Mouse (Mus musculus): ENCODE measurements at regions not wholly inside any gene's neighbourhood (a gene's known extent, or its start where the extent isn't known, plus 50 kb on each side); places are given as distances from the start of the nearest gene placed in this dataset.

GRCm38 (mm10) chr3:150352139-150352725 lies 1085.5 kb upstream of the Adgrl4 start:
- Histone ChIP-seq H3K4me3 (ENCODE audit: low read depth, low read length) (no peak overlapping the region), H3K27me3 (ENCODE audit: control insufficient read depth, insufficient read depth, low read length) (no peaks in the 10 kb centered on the region), H3K27ac (replicated peaks; ENCODE audit: low read depth, low read length) (no peak overlapping the region), H3K4me1 (ENCODE audit: control insufficient read depth, insufficient read depth, low read length) (no peaks in the 10 kb centered on the region), H3K4me2 (ENCODE audit: low read depth, low read length) (no peak overlapping the region), H3K9me3 (replicated peaks; ENCODE audit: control insufficient read depth, low read length) (no peaks in the 10 kb centered on the region), H3K9ac (replicated peaks; ENCODE audit: low read length) (no peak overlapping the region), H3K36me3 (replicated peaks; ENCODE audit: control insufficient read depth, insufficient read depth, low read depth, low read length) (no peaks in the 10 kb centered on the region)
- 28% methylated on average over 9 of the region's 9 CpGs for WGBS
- DNase-seq (ENCODE audit: low spot score): peak; percentile 8
- no peak; the same call in 1 of the 2 replicates for ATAC-seq (replicated peaks; ENCODE audit: insufficient number of reproducible peaks, low FRiP score, low TSS enrichment, low read depth)

- Histone ChIP-seq H3K9ac (replicated peaks; ENCODE audit: low read length) (no peak overlapping the region), H3K4me3 (ENCODE audit: low read depth, low read length) (no peak overlapping the region), H3K9me3 (replicated peaks; ENCODE audit: control insufficient read depth, low read length) (no peaks in the 10 kb centered on the region), H3K36me3 (replicated peaks; ENCODE audit: control insufficient read depth, insufficient read depth, low read depth, low read length) (no peaks in the 10 kb centered on the region), H3K4me2 (ENCODE audit: low read depth, low read length) (no peak overlapping the region), H3K27me3 (ENCODE audit: control insufficient read depth, insufficient read depth, low read length) (no peaks in the 10 kb centered on the region), H3K4me1 (ENCODE audit: control insufficient read depth, insufficient read depth, low read length) (no peaks in the 10 kb centered on the region), H3K27ac (replicated peaks; ENCODE audit: low read depth, low read length) (no peak overlapping the region)
- DNase-seq (ENCODE audit: low spot score): no peak
- WGBS: 79% methylated on average over 3 of the region's 3 CpGs
- no peak for ATAC-seq (replicated peaks; ENCODE audit: insufficient number of reproducible peaks, low FRiP score, low TSS enrichment, low read depth)
Observed at GRCm38 (mm10) chr3:150365766-150366165, 1071.9 kb upstream of the Adgrl4 start.

- 4% methylated on average over 1 of the region's 1 CpGs for WGBS
- no peaks in the 10 kb centered on the region for H3K4me1 ChIP-seq (ENCODE audit: control insufficient read depth, insufficient read depth, low read length)
- no peaks in the 10 kb centered on the region for H3K36me3 ChIP-seq (replicated peaks; ENCODE audit: control insufficient read depth, insufficient read depth, low read depth, low read length)
- H3K4me3 ChIP-seq (ENCODE audit: low read depth, low read length): no peak overlapping the region
- ATAC-seq (replicated peaks; ENCODE audit: insufficient number of reproducible peaks, low FRiP score, low TSS enrichment, low read depth) (no peak), DNase-seq (ENCODE audit: low spot score) (peak; percentile 74)
- no peak overlapping the region for H3K4me2 ChIP-seq (ENCODE audit: low read depth, low read length)
- no peak overlapping the region for H3K27ac ChIP-seq (replicated peaks; ENCODE audit: low read depth, low read length)
- H3K9ac ChIP-seq (replicated peaks; ENCODE audit: low read length): no peak overlapping the region
- H3K9me3 ChIP-seq (replicated peaks; ENCODE audit: control insufficient read depth, low read length): no peaks in the 10 kb centered on the region
- no peaks in the 10 kb centered on the region for H3K27me3 ChIP-seq (ENCODE audit: control insufficient read depth, insufficient read depth, low read length)
Observed at GRCm38 (mm10) chr3:150384996-150385627, 1052.6 kb upstream of the Adgrl4 start.

GRCm38 (mm10) chr3:150401694-150402301 lies 1035.9 kb upstream of the Adgrl4 start:
- Histone ChIP-seq H3K9me3 (replicated peaks; ENCODE audit: control insufficient read depth, low read length) (no peaks in the 10 kb centered on the region), H3K36me3 (replicated peaks; ENCODE audit: control insufficient read depth, insufficient read depth, low read depth, low read length) (no peaks in the 10 kb centered on the region)
- 87% methylated on average over 2 of the region's 2 CpGs for WGBS

DNA sequence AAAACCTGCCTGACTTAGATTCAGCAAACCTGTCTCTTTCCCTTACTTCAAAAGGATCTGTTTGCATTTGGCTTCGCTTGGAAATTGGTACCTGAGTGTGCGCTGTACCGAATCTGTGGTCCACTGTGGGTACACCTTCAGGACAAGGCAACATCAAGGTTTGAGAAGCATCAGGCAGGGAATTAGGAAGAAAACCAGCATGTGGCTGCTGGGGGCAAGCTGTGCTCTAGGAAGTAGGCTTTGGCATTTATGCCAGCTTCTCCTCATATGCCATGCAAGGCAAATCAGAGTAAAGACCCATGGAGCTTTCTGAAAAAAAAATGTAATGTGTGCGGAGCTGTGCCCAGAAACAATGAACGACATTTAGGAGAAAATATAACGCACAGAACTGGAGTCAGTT lies 1031.6 kb upstream of the Adgrl4 start:
- no peak overlapping the region for H3K27ac ChIP-seq (replicated peaks; ENCODE audit: low read depth, low read length)
- no peak overlapping the region for H3K4me2 ChIP-seq (ENCODE audit: low read depth, low read length)
- H3K9ac ChIP-seq (replicated peaks; ENCODE audit: low read length): no peak overlapping the region
- 88% methylated on average over 6 of the region's 6 CpGs for WGBS
- H3K4me1 ChIP-seq (ENCODE audit: control insufficient read depth, insufficient read depth, low read length): no peaks in the 10 kb centered on the region
- H3K4me3 ChIP-seq (ENCODE audit: low read depth, low read length): no peak overlapping the region
- H3K9me3 ChIP-seq (replicated peaks; ENCODE audit: control insufficient read depth, low read length): no peaks in the 10 kb centered on the region
- no peaks in the 10 kb centered on the region for H3K36me3 ChIP-seq (replicated peaks; ENCODE audit: control insufficient read depth, insufficient read depth, low read depth, low read length)
- no peaks in the 10 kb centered on the region for H3K27me3 ChIP-seq (ENCODE audit: control insufficient read depth, insufficient read depth, low read length)
- ATAC-seq (replicated peaks; ENCODE audit: insufficient number of reproducible peaks, low FRiP score, low TSS enrichment, low read depth) (no peak), DNase-seq (ENCODE audit: low spot score) (no peak)

More at GRCm38 (mm10) chr3:150401694-150402301, 1035.9 kb upstream of the Adgrl4 start:
- H3K4me2 ChIP-seq (ENCODE audit: low read depth, low read length): no peak overlapping the region
- DNase-seq (ENCODE audit: low spot score) (no peak), ATAC-seq (replicated peaks; ENCODE audit: insufficient number of reproducible peaks, low FRiP score, low TSS enrichment, low read depth) (no peak)
- H3K9ac ChIP-seq (replicated peaks; ENCODE audit: low read length): no peak overlapping the region
- H3K27ac ChIP-seq (replicated peaks; ENCODE audit: low read depth, low read length): no peak overlapping the region
- no peaks in the 10 kb centered on the region for H3K27me3 ChIP-seq (ENCODE audit: control insufficient read depth, insufficient read depth, low read length)
- H3K4me3 ChIP-seq (ENCODE audit: low read depth, low read length): no peak overlapping the region
- H3K4me1 ChIP-seq (ENCODE audit: control insufficient read depth, insufficient read depth, low read length): no peaks in the 10 kb centered on the region

DNA sequence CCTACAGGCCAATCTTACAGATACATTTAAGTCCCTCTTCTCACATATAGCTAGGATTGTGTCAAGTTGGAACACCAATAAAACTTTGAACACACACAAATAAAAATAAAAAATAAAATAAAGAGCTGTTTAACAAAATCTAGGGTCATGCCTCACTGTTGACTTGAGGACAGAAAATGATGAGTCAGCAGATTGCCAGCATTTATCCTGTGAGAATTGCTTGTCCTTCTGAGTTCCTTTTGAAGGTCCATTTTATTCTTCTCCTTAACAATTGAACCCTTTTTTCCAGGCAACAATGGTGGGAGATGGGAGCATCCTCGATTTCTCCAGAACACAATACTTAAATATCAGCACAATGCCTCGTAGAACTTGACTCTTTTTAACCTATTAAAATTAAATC lies 1022.4 kb upstream of the Adgrl4 start:
- Histone ChIP-seq H3K9ac (replicated peaks; ENCODE audit: low read length) (no peak overlapping the region), H3K27ac (replicated peaks; ENCODE audit: low read depth, low read length) (no peak overlapping the region), H3K4me3 (ENCODE audit: low read depth, low read length) (no peak overlapping the region), H3K4me2 (ENCODE audit: low read depth, low read length) (no peak overlapping the region), H3K27me3 (ENCODE audit: control insufficient read depth, insufficient read depth, low read length) (no peaks in the 10 kb centered on the region), H3K36me3 (replicated peaks; ENCODE audit: control insufficient read depth, insufficient read depth, low read depth, low read length) (no peaks in the 10 kb centered on the region), H3K4me1 (ENCODE audit: control insufficient read depth, insufficient read depth, low read length) (no peaks in the 10 kb centered on the region), H3K9me3 (replicated peaks; ENCODE audit: control insufficient read depth, low read length) (no peaks in the 10 kb centered on the region)
- ATAC-seq (replicated peaks; ENCODE audit: insufficient number of reproducible peaks, low FRiP score, low TSS enrichment, low read depth) (no peak), DNase-seq (ENCODE audit: low spot score) (no peak)
- 90% methylated on average over 2 of the region's 2 CpGs for WGBS

DNA sequence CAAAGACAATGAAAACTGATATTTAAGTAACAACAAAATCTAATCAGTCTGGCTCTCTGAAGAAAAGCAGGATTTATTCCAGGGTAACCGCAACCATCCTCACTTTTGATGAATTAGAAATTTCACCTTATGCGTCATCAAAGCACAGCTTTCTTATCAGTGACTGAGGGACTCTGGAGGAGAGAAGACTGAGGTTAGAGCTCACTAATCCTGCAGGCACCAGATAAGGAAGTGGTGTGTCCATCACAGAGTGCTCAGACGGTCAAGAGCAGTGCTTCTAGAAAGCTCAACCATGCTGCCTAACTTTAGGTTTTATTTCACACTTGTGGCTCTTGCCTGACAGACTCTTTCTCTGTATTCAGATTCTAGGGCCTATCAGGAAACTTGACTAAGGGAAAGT lies 1021.2 kb upstream of the Adgrl4 start:
- no peak overlapping the region for H3K27ac ChIP-seq (replicated peaks; ENCODE audit: low read depth, low read length)
- H3K4me2 ChIP-seq (ENCODE audit: low read depth, low read length): no peak overlapping the region
- DNase-seq (ENCODE audit: low spot score) (no peak), ATAC-seq (replicated peaks; ENCODE audit: insufficient number of reproducible peaks, low FRiP score, low TSS enrichment, low read depth) (no peak)
- H3K36me3 ChIP-seq (replicated peaks; ENCODE audit: control insufficient read depth, insufficient read depth, low read depth, low read length): no peaks in the 10 kb centered on the region
- 74% methylated on average over 3 of the region's 3 CpGs for WGBS
- no peaks in the 10 kb centered on the region for H3K9me3 ChIP-seq (replicated peaks; ENCODE audit: control insufficient read depth, low read length)
- H3K4me3 ChIP-seq (ENCODE audit: low read depth, low read length): no peak overlapping the region
- no peaks in the 10 kb centered on the region for H3K4me1 ChIP-seq (ENCODE audit: control insufficient read depth, insufficient read depth, low read length)
- no peak overlapping the region for H3K9ac ChIP-seq (replicated peaks; ENCODE audit: low read length)
- H3K27me3 ChIP-seq (ENCODE audit: control insufficient read depth, insufficient read depth, low read length): no peaks in the 10 kb centered on the region

GRCm38 (mm10) chr3:150427965-150428364 lies 1009.7 kb upstream of the Adgrl4 start:
- DNase-seq (ENCODE audit: low spot score) (no peak), ATAC-seq (replicated peaks; ENCODE audit: insufficient number of reproducible peaks, low FRiP score, low TSS enrichment, low read depth) (no peak)
- Histone ChIP-seq H3K36me3 (replicated peaks; ENCODE audit: control insufficient read depth, insufficient read depth, low read depth, low read length) (no peaks in the 10 kb centered on the region), H3K4me3 (ENCODE audit: low read depth, low read length) (no peak overlapping the region), H3K9ac (replicated peaks; ENCODE audit: low read length) (no peak overlapping the region), H3K27me3 (ENCODE audit: control insufficient read depth, insufficient read depth, low read length) (no peaks in the 10 kb centered on the region), H3K4me2 (ENCODE audit: low read depth, low read length) (no peak overlapping the region), H3K4me1 (ENCODE audit: control insufficient read depth, insufficient read depth, low read length) (no peaks in the 10 kb centered on the region), H3K9me3 (replicated peaks; ENCODE audit: control insufficient read depth, low read length) (no peaks in the 10 kb centered on the region), H3K27ac (replicated peaks; ENCODE audit: low read depth, low read length) (no peak overlapping the region)
- WGBS: 80% methylated on average over 5 of the region's 5 CpGs

Data from embryonic facial prominence, embryonic 11.5 days (tissue).